Mouse (Mus musculus): ENCODE results near the gene Plekho2.

GRCm38 (mm10) chr9:65549139-65549538 is 30.7 kb downstream of the Plekho2 start:
- no peak for TF ChIP-seq KAT2A (conservative IDR thresholded peaks at IDR 0.05; ENCODE audit: low read depth, low read length)
- TF ChIP-seq EP300 (IDR thresholded peaks at IDR 0.05; ENCODE audit: low read depth in 1 of 2, low read length in 2 of 2) = no peak
- no peak for TF ChIP-seq POLR2A (IDR thresholded peaks at IDR 0.05; ENCODE audit: control insufficient read depth in 1 of 2, insufficient read depth in 1 of 2, low read depth in 1 of 2, low read length in 2 of 2, poor library complexity in 1 of 2)
- no peak for TF ChIP-seq CTCF (IDR thresholded peaks at IDR 0.05 in 2 of 3, conservative IDR thresholded peaks at IDR 0.05 in 1 of 3; ENCODE audit: control insufficient read depth in 1 of 3, insufficient read depth in 1 of 3, low read depth in 2 of 3, low read length in 3 of 3, poor library complexity in 1 of 3, severe bottlenecking in 1 of 3)
- no peak for TF ChIP-seq USF1 (IDR thresholded peaks at IDR 0.05; ENCODE audit: low read depth, low read length)
- no peak for TF ChIP-seq GATA1 (IDR thresholded peaks at IDR 0.05; ENCODE audit: low read depth, low read length)
- TF ChIP-seq RCOR1 (IDR thresholded peaks at IDR 0.05; ENCODE audit: low read depth, low read length) = no peak
- no peak for TF ChIP-seq NRF1 (IDR thresholded peaks at IDR 0.05; ENCODE audit: insufficient read depth, low read depth, low read length, poor library complexity, severe bottlenecking)
- no peak for TF ChIP-seq BHLHE40 (IDR thresholded peaks at IDR 0.05; ENCODE audit: borderline replicate concordance, low read depth, low read length)
- TF ChIP-seq SIN3A (IDR thresholded peaks at IDR 0.05; ENCODE audit: low read length) = no peak
- TF ChIP-seq MAX (IDR thresholded peaks at IDR 0.05; ENCODE audit: low read length) = no peak
- no peak for TF ChIP-seq ZC3H11A (IDR thresholded peaks at IDR 0.05; ENCODE audit: low read depth, low read length)
- TF ChIP-seq CHD1 (IDR thresholded peaks at IDR 0.05; ENCODE audit: low read depth, low read length) = no peak
- no peak for TF ChIP-seq HCFC1 (IDR thresholded peaks at IDR 0.05; ENCODE audit: low read depth, low read length)

Data from MEL (cell line).